Mouse (Mus musculus) liver, embryonic 18 days (tissue): ENCODE results near the gene Bcat1. TPM values are rescaled to one million over a fixed set of nuclear protein-coding genes. Genes with fewer than 3 reads are reported as not detected.

ENCODE experiments used
- polyA plus RNA-seq: library from polyadenylated mRNA; depleted of rRNA; stranded (reverse); fragments of >200 nt; gene quantifications from 2 replicates; pipeline ENCODE4 v1.2.3, GENCODE M21; 2012; rRNA removed

Bcat1 gene
- 0.20 and 0.23 TPM in 2 replicates for polyA plus RNA-seq

DNA sequence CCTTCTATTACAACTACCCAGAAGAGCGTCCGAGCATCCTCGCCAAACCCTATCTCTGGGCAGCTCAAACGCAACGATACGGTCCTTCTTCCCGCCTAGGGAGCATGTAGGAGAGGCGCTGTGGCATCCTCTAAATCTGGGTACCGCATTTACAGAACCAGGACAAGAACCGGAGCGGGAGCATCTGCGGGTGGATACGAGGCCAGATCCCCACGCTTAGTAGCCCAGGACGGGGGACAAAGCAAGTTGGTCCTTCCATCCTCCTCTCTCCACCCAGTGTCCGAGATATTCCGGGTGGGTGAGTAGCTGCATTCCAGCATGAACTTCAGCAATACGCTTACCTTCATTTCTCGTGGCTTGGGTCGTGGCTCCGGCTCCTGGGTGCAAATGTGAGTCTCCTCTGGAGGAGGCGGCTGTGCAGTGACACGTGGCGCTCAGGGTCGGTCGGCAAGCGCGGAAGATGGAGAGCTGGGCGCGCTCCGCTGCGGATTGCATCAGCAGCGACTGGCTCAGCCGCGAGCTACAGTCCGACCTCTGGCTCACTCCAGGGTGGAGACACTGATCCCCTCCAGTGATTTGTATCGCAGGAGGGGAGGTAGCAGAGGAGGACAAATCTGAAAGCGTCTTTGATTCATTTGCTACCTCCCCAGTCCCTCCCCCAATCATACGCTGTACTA lies at the start of gene Bcat1:
Gene Bcat1, minus strand, starts transcription at position 637 of the 677 bp plus-strand sequence.

DNA sequence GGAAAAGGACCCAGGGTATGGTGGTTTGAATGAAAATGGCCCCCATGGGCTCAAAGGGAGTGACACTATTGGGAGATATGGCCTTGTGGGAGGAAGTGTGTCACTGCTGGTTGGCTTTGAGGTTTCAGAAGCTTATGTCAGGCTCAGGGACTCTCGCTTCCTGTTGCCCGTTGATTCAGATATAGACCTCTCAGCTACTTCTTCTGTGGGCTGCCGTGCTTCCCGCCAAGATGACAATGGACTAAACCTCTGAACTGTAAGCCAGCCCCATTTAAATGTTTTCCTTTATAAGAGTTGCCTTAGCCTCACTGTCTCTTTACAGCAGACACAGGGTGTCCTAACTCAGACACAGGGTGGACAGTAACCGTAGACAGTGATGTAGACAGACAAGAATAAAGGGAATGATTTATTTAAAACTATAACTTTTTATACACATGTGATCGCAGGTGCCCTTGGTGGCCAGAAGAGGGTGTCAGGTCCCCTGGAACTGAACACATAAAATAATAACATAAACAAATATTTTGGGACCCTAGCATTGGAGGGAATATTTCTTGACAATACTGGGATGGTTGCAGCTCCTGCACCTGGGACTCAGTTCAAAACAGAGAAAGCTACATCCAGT lies 39.6 kb upstream of the Bcat1 start, which contains the start of gene Lrmp:
Gene Lrmp, plus strand, starts transcription at position 178 of the 622 bp plus-strand sequence.

Other genes with a start within 250 kb of the Bcat1 start
- gene Lrmp, start 39.5 kb upstream of the Bcat1 start, polyA plus RNA-seq, result 28.2 and 29.3 TPM in 2 replicates
- gene Casc1, start 134.8 kb upstream of the Bcat1 start, polyA plus RNA-seq, result 0.13 and 0.16 TPM in 2 replicates
- 25.4 and 27.0 TPM in 2 replicates for gene Etfrf1, start 134.9 kb upstream of the Bcat1 start, polyA plus RNA-seq
- 16.6 and 17.8 TPM in 2 replicates for gene Kras, start 174.1 kb upstream of the Bcat1 start, polyA plus RNA-seq